Mouse (Mus musculus) myocyte (in vitro differentiated cells): ENCODE measurements around the gene Mettl7a2.
A peak's percentile ranks its signal among the peaks of the same experiment; 100 is the strongest.

Experiments
- CEBPB ChIP-seq: IDR thresholded peaks from 2 replicates; pipeline ENCODE4 v1.6.1; 2011; ENCODE audit warnings: mild to moderate bottlenecking, moderate library complexity; ENCODE audit not compliant: poor library complexity, insufficient read depth, severe bottlenecking
- E2F4 ChIP-seq: IDR thresholded peaks from one replicate; pipeline ENCODE4 v1.6.1; 2011; ENCODE audit warnings: mild to moderate bottlenecking, control low read depth, moderate library complexity; ENCODE audit not compliant: insufficient read depth
- MAX ChIP-seq: IDR thresholded peaks from one replicate; pipeline ENCODE4 v1.6.1; 2011; ENCODE audit warnings: low read depth, mild to moderate bottlenecking, control low read depth
- MYOD1 ChIP-seq, 3 experiments: IDR thresholded peaks; one replicate each; pipeline ENCODE4 v1.6.1; 2011; ENCODE audit warnings: control low read depth in 2 of 3, low read depth in 2 of 3, mild to moderate bottlenecking in 2 of 3, moderate library complexity in 1 of 3; ENCODE audit not compliant: insufficient read length in 2 of 3, control insufficient read depth in 1 of 3
- MYOG ChIP-seq, 3 experiments: IDR thresholded peaks; one replicate each; pipeline ENCODE4 v1.6.1; 2011; ENCODE audit warnings: control low read depth in 2 of 3, low read depth in 2 of 3, mild to moderate bottlenecking in 2 of 3; ENCODE audit not compliant: insufficient read length in 2 of 3, control insufficient read depth in 1 of 3, insufficient read depth in 1 of 3
- POLR2A ChIP-seq: IDR thresholded peaks from one replicate; pipeline ENCODE4 v1.6.1; 2011; ENCODE audit warnings: low read depth, mild to moderate bottlenecking, control low read depth, moderate library complexity; ENCODE audit not compliant: insufficient read length
- POLR2AphosphoS2 ChIP-seq: IDR thresholded peaks from one replicate; pipeline ENCODE4 v1.6.1; 2011; ENCODE audit warnings: low read depth, control low read depth; ENCODE audit not compliant: insufficient read length
- REST ChIP-seq: IDR thresholded peaks from one replicate; pipeline ENCODE4 v1.6.1; 2011; ENCODE audit warnings: mild to moderate bottlenecking, control low read depth, moderate library complexity; ENCODE audit not compliant: insufficient read depth, insufficient read length
- SRF ChIP-seq: IDR thresholded peaks from one replicate; pipeline ENCODE4 v1.6.1; 2011; ENCODE audit warnings: low read depth; ENCODE audit not compliant: control insufficient read depth, insufficient read length
- TCF12 ChIP-seq: IDR thresholded peaks from one replicate; pipeline ENCODE4 v1.6.1; 2011; ENCODE audit warnings: mild to moderate bottlenecking, control low read depth; ENCODE audit not compliant: poor library complexity, insufficient read depth, severe bottlenecking
- USF1 ChIP-seq: IDR thresholded peaks from one replicate; pipeline ENCODE4 v1.6.1; 2011; ENCODE audit warnings: low read depth, mild to moderate bottlenecking, control low read depth, moderate library complexity

DNA sequence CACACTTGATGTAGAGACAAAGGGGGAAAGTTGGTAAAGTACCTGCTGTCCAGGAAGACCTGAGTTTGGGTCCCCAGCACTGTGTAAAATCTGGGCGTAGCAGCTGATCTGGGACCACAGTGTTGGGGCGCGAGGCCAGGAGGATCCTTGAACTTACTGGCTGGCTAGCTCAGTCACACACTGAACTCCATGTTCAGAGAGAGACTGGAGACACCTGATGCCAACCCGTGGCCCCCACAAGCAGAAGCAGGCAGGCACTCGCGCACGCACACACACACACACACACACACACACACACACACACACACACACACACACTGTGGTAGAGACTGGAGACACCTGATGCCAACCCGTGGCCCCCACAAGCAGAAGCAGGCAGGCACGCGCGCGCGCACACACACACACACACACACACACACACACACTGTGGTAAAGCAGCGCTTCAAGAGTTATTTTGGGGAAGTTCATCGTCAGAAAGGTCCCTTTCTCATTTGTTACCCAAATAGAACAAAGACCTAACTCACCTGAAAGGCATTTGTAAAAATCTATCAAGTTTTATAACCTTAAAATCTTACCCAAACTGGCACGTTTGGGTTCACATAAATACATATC is 35.3 kb downstream of the Mettl7a2 start:
- no peak for TF ChIP-seq MYOD1 (IDR thresholded peaks at IDR 0.05; ENCODE audit: control insufficient read depth in 1 of 3, insufficient read length in 2 of 3, low read depth in 2 of 3)
- peak; percentile 51 for TF ChIP-seq POLR2AphosphoS2
- no peak for TF ChIP-seq USF1
- no peak for TF ChIP-seq MAX
- TF ChIP-seq REST = no peak
- TF ChIP-seq POLR2A = no peak
- TF ChIP-seq CEBPB = no peak
- no peak for TF ChIP-seq SRF
- TF ChIP-seq TCF12 = no peak
- no peak for TF ChIP-seq MYOG (IDR thresholded peaks at IDR 0.05; ENCODE audit: control insufficient read depth in 1 of 3, insufficient read depth in 1 of 3, insufficient read length in 2 of 3, low read depth in 2 of 3)
- no peak for TF ChIP-seq E2F4
